Mouse (Mus musculus) heart, postnatal 10 days (tissue): ENCODE measurements around the gene Tatdn3. TPM values are rescaled to one million over a fixed set of nuclear protein-coding genes. Genes with fewer than 3 reads are reported as not detected.

ENCODE experiments used
- DNase-seq, 2 experiments: peaks; one replicate each; pipeline ENCODE4 v3.0.0; 2021
- intact Hi-C: fragments of 180-260 bp; cut with DNase I; formaldehyde crosslinking; loops from one replicate; pipeline ENCODE4 v1.15.1; 2025
- total RNA-seq, 2 experiments: library from RNA; stranded (reverse); gene quantifications; 2 replicates each; pipeline ENCODE4 v1.2.3; 2021

Gene Tatdn3
- total RNA-seq: 10 to 100 TPM; 20.6 to 26.8 TPM

- DNase-seq: peak; percentile 94 to 96
- intact Hi-C loops: loop anchor here (1.0 kb wide), 1 partner anchor 36 kb away; no protein-coding TSS in a partner anchor
These were observed at the start of gene Tatdn3, which contains the start of gene Nsl1 for GRCm38 (mm10) chr1:191062781-191063485. Tatdn3 (minus strand) TSS chr1:191062932. Nsl1 (plus strand) TSS chr1:191063012.

GRCm38 (mm10) chr1:191111146-191111545 is 48.4 kb upstream of the Tatdn3 start:
- DNase-seq: peak in 1 of 2 experiments; percentile 27
- intact Hi-C loops: no loop called here

GRCm38 (mm10) chr1:191109907-191110306 is 47.2 kb upstream of the Tatdn3 start:
- DNase-seq: no peak
- intact Hi-C loops: no loop called here

- DNase-seq: no peak
- intact Hi-C loops: no loop called here
These were observed 44.6 kb upstream of the Tatdn3 start for GRCm38 (mm10) chr1:191107306-191107705.

GRCm38 (mm10) chr1:191105246-191105645 is 42.5 kb upstream of the Tatdn3 start:
- intact Hi-C loops: no loop called here
- no peak for DNase-seq

GRCm38 (mm10) chr1:191102730-191103370 is 40.1 kb upstream of the Tatdn3 start:
- no peak for DNase-seq
- intact Hi-C loops: no loop called here

- intact Hi-C loops: loop anchor here (5.0 kb wide), 1 partner anchor 72 kb away; no protein-coding TSS in a partner anchor
- DNase-seq: no peak
These were observed 37.1 kb upstream of the Tatdn3 start for GRCm38 (mm10) chr1:191099772-191100291.

- no peak for DNase-seq
- intact Hi-C loops: loop anchor here (5.0 kb wide), 1 partner anchor 73 kb away; no protein-coding TSS in a partner anchor
These were observed 36.4 kb upstream of the Tatdn3 start for GRCm38 (mm10) chr1:191099114-191099513.

GRCm38 (mm10) chr1:191097802-191098747 is 35.3 kb upstream of the Tatdn3 start, which contains the start of gene Batf3:
Batf3 (plus strand) TSS chr1:191097847.
- DNase-seq: peak; percentile 37 to 59
- intact Hi-C loops: loop anchor here (5.0 kb wide), 1 partner anchor 74 kb away; no protein-coding TSS in a partner anchor

- intact Hi-C loops: loop anchor here (5.0 kb wide), 1 partner anchor 75 kb away; no protein-coding TSS in a partner anchor
- DNase-seq: no peak
These were observed 34.3 kb upstream of the Tatdn3 start for GRCm38 (mm10) chr1:191096871-191097681.

- DNase-seq: no peak
- intact Hi-C loops: loop anchor here (5.0 kb wide), 1 partner anchor 77 kb away; no protein-coding TSS in a partner anchor
These were observed 32.3 kb upstream of the Tatdn3 start for GRCm38 (mm10) chr1:191095019-191095418.

- intact Hi-C loops: no loop called here
These were observed 30.8 kb upstream of the Tatdn3 start for GRCm38 (mm10) chr1:191093578-191093977.

GRCm38 (mm10) chr1:191092050-191092449 is 29.3 kb upstream of the Tatdn3 start:
- peak in 1 of 2 experiments; percentile 22 for DNase-seq
- intact Hi-C loops: no loop called here

More at GRCm38 (mm10) chr1:191093578-191093977, 30.8 kb upstream of the Tatdn3 start:
- DNase-seq: no peak

- intact Hi-C loops: no loop called here
- no peak for DNase-seq
These were observed 26.6 kb upstream of the Tatdn3 start for GRCm38 (mm10) chr1:191089355-191089754.

GRCm38 (mm10) chr1:191087955-191088354 is 25.2 kb upstream of the Tatdn3 start:
- no peak for DNase-seq
- intact Hi-C loops: no loop called here

- intact Hi-C loops: no loop called here
- no peak for DNase-seq
These were observed 24.2 kb upstream of the Tatdn3 start for GRCm38 (mm10) chr1:191086960-191087359.

- intact Hi-C loops: no loop called here
- no peak for DNase-seq
These were observed 23.7 kb upstream of the Tatdn3 start for GRCm38 (mm10) chr1:191086304-191086878.

- intact Hi-C loops: no loop called here
- no peak for DNase-seq
These were observed 22.9 kb upstream of the Tatdn3 start for GRCm38 (mm10) chr1:191085597-191085996.
